ENCODE assay signal across 9 mouse cellular contexts in genomic region chr11:68947542-68947993, GRCm38 (mm10). TPM values are rescaled to one million over a fixed set of nuclear protein-coding genes. Genes with fewer than 3 reads are reported as not detected.
DNase-seq lines count a peak whose midpoint lies in the region; ATAC-seq lines count a peak whose summit lies in the region.
"Had no signal": no experiment of that assay in that cellular context is flagged by ENCODE, and none has a peak within 500 bp of the region (broad histone marks: within the 10 kb centered on the region; RNA-seq: fewer than 3 reads in every experiment).

No protein-coding gene starts in this region.

- intact Hi-C loops in left cerebral cortex, postnatal 4 days (cut with DNase I): no loop called here

- peak overlapping the region; percentile 2; the same call in 1 of the 2 replicates for H3K9ac ChIP-seq in kidney, embryonic 14.5 days (ENCODE audit: low read depth, low read length)

- peak overlapping the region; percentile 12; the same call in 1 of the 2 replicates for H3K4me3 ChIP-seq in kidney, embryonic 14.5 days (ENCODE audit: low read length)
- H3K4me3 ChIP-seq: megakaryocyte, embryonic 14.5 days had no signal

- WGBS in kidney, embryonic 14.5 days: 10% methylated on average over 12 of the region's 12 CpGs

- peak; percentile 37; the same call in 1 of the 2 replicates for ATAC-seq in kidney, embryonic 14.5 days (ENCODE audit: low FRiP score, low TSS enrichment)

- H3K9me3 ChIP-seq in kidney, embryonic 14.5 days (ENCODE audit: control insufficient read depth, low read length): no peaks in the 10 kb centered on the region

- H3K4me1 ChIP-seq in kidney, embryonic 14.5 days (ENCODE audit: control insufficient read depth, insufficient read depth, low read length): peaks cover 3% of the 10 kb centered on the region; the same call in 1 of the 2 replicates

- H3K4me2 ChIP-seq in kidney, embryonic 14.5 days (replicated peaks; ENCODE audit: low read depth, low read length): peak overlapping the region; percentile 23; the same call in 1 of the 2 replicates

- 0 out of 2 replicates have a peak, but pooled peaks cover 3% of the 10 kb centered on the region for H3K36me3 ChIP-seq in kidney, embryonic 14.5 days (ENCODE audit: control insufficient read depth, insufficient read depth, low read length)

- no peaks in the 10 kb centered on the region; the same call in 1 of the 2 replicates for H3K27me3 ChIP-seq in kidney, embryonic 14.5 days (ENCODE audit: control insufficient read depth, insufficient read depth, low read length)

- no peak for DNase-seq in kidney, adult 11 months
- peak; percentile 49 to 55 for DNase-seq in cerebellum, postnatal 36 days
- DNase-seq in left cerebral cortex, postnatal 4 days: peak; percentile 49
- DNase-seq in right cerebral cortex, postnatal 10 days (ENCODE audit: low spot score in 2 of 2): peak; percentile 64 to 73
- no peak for DNase-seq in spleen, postnatal 10 days (ENCODE audit: low spot score in 2 of 2)
- no peak for DNase-seq in Muller cell, postnatal 12 days (ENCODE audit: inconsistent ontology term)
- DNase-seq in kidney, adult 8-10 months: no peak

- no peak overlapping the region for H3K27ac ChIP-seq in kidney, embryonic 14.5 days (ENCODE audit: low read depth, low read length)

RNA-seq across cellular contexts. Expression of gene Arhgef15, which starts 9.7 kb away (rescaled TPM):
- 10.2 and 15.9 TPM in 2 replicates for polyA plus RNA-seq in kidney, embryonic 14.5 days (2014; fragmentation: Nextera tagmentation; extraction: Ambion mirVana)
- total RNA-seq in left cerebral cortex, postnatal 4 days (2021): 10 to 100 TPM; 17.6 to 19.9 TPM

RNA-seq across cellular contexts. Expression of gene Slc25a35, which starts 20.4 kb away (rescaled TPM):
- polyA plus RNA-seq in kidney, embryonic 14.5 days (2014; fragmentation: Nextera tagmentation; extraction: Ambion mirVana): 3.4 and 4.5 TPM in 2 replicates
- 1 to 10 TPM; 1.1 to 2.0 TPM for total RNA-seq in left cerebral cortex, postnatal 4 days (2021)

RNA-seq across cellular contexts. Expression of gene Odf4, which starts 20.7 kb away (rescaled TPM):
- polyA plus RNA-seq in kidney, embryonic 14.5 days (2014; fragmentation: Nextera tagmentation; extraction: Ambion mirVana): not detected in 2 replicates
- 1 to 10 TPM in 1 of 2 experiments, under 1 TPM in 1; 0.72 to 1.7 TPM for total RNA-seq in left cerebral cortex, postnatal 4 days (2021)

RNA-seq across cellular contexts. Expression of gene Rangrf, which starts 27.4 kb away (rescaled TPM):
- polyA plus RNA-seq in kidney, embryonic 14.5 days (2014; fragmentation: Nextera tagmentation; extraction: Ambion mirVana): 68.7 and 95.2 TPM in 2 replicates
- total RNA-seq in left cerebral cortex, postnatal 4 days (2021): 10 to 100 TPM; 16.4 to 23.8 TPM

RNA-seq across cellular contexts. Expression of gene Rpl26, which starts 46.2 kb away (rescaled TPM):
- 1,184 and 1,677 TPM in 2 replicates for polyA plus RNA-seq in kidney, embryonic 14.5 days (2014; fragmentation: Nextera tagmentation; extraction: Ambion mirVana)
- total RNA-seq in left cerebral cortex, postnatal 4 days (2021): 100 to 1,000 TPM; 866 to 875 TPM

Comparison
In these comparisons a context has a peak if more than half of its experiments do, and no peak if none do; other contexts are left out.
1. DNase-seq: peak in cerebellum, postnatal 36 days (2 of 2), left cerebral cortex, postnatal 4 days (single experiment) and right cerebral cortex, postnatal 10 days (2 of 2); none in kidney, adult 11 months (single experiment), spleen, postnatal 10 days (0 of 2), Muller cell, postnatal 12 days (single experiment) and kidney, adult 8-10 months (0 of 2).